Mouse (Mus musculus) liver, postnatal 0 days (tissue): ENCODE measurements around the gene C2cd4c.

Experiments
- CTCF ChIP-seq: sonication (generic); IDR thresholded peaks from 2 replicates; pipeline ENCODE4 v1.5.1; 2016; ENCODE audit warnings: antibody characterized with exemption, low read depth
- EP300 ChIP-seq: IDR thresholded peaks from 2 replicates; pipeline ENCODE4 v1.6.1; 2016; ENCODE audit warnings: antibody characterized with exemption, low read depth, mild to moderate bottlenecking

DNA sequence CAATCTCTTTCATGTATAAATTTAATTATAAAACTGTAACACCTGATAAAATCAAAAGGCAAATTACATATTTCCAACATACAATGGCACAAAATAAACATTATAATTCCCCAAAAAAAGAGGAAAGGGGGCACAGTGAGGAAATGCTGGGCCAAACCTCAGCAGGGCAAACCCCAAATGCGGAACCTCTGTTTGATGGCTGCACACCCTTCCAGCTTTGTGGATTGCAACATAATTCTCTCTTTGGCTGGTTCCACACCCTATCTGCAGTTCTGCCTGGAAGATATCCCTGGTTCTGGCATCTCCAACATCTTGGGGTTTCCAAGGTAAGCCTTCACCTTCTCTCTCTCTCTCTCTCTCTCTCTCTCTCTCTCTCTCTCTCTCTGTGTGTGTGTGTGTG lies 23.1 kb downstream of the C2cd4c start:
- TF ChIP-seq CTCF: no peak
- TF ChIP-seq EP300: no peak
